Mouse (Mus musculus): ENCODE measurements around the gene Sstr2. TPM values are rescaled to one million over a fixed set of nuclear protein-coding genes. Genes with fewer than 3 reads are reported as not detected.

Sstr2 gene
- polyA plus RNA-seq, 1 experiment: 3.3 TPM

GRCm38 (mm10) chr11:113595144-113595543 lies 24.0 kb upstream of the Sstr2 start:
- DNase-seq: no peak
- H3K27me3 ChIP-seq (ENCODE audit: control insufficient read depth, insufficient read depth, low read length): no peaks in the 10 kb centered on the region
- H3K4me1 ChIP-seq (ENCODE audit: control insufficient read depth, insufficient read depth, low read length): no peaks in the 10 kb centered on the region; the same call in 1 of the 2 replicates
- H3K27ac ChIP-seq (ENCODE audit: insufficient read depth, low read length): no peak overlapping the region
- TF ChIP-seq POLR2A (IDR thresholded peaks at IDR 0.05; ENCODE audit: borderline replicate concordance, insufficient read depth, low read length): no peak
- no peak for TF ChIP-seq CTCF (IDR thresholded peaks at IDR 0.05; ENCODE audit: borderline replicate concordance, insufficient read depth, low read depth, low read length)
- no peak overlapping the region for H3K4me3 ChIP-seq (replicated peaks; ENCODE audit: insufficient read depth, low read depth, low read length)
- 87% methylated on average over 5 of the region's 5 CpGs for WGBS

GRCm38 (mm10) chr11:113597632-113598031 lies 21.5 kb upstream of the Sstr2 start:
- TF ChIP-seq CTCF (IDR thresholded peaks at IDR 0.05; ENCODE audit: borderline replicate concordance, insufficient read depth, low read depth, low read length): no peak
- no peak for TF ChIP-seq POLR2A (IDR thresholded peaks at IDR 0.05; ENCODE audit: borderline replicate concordance, insufficient read depth, low read length)
- WGBS: 87% methylated on average over 3 of the region's 3 CpGs
- Histone ChIP-seq H3K27me3 (ENCODE audit: control insufficient read depth, insufficient read depth, low read length) (no peaks in the 10 kb centered on the region), H3K27ac (ENCODE audit: insufficient read depth, low read length) (no peak overlapping the region), H3K4me3 (replicated peaks; ENCODE audit: insufficient read depth, low read depth, low read length) (no peak overlapping the region), H3K4me1 (ENCODE audit: control insufficient read depth, insufficient read depth, low read length) (peaks cover 9% of the 10 kb centered on the region)
- DNase-seq: no peak

- DNase-seq: peak; percentile 37 to 45
- Histone ChIP-seq H3K4me3 (replicated peaks; ENCODE audit: insufficient read depth, low read depth, low read length) (no peak overlapping the region), H3K27ac (ENCODE audit: insufficient read depth, low read length) (no peak overlapping the region), H3K4me1 (ENCODE audit: control insufficient read depth, insufficient read depth, low read length) (peaks cover 9% of the 10 kb centered on the region), H3K27me3 (ENCODE audit: control insufficient read depth, insufficient read depth, low read length) (no peaks in the 10 kb centered on the region)
- TF ChIP-seq POLR2A (IDR thresholded peaks at IDR 0.05; ENCODE audit: borderline replicate concordance, insufficient read depth, low read length) (no peak), CTCF (IDR thresholded peaks at IDR 0.05; ENCODE audit: borderline replicate concordance, insufficient read depth, low read depth, low read length) (no peak)
- WGBS: 36% methylated on average over 18 of the region's 18 CpGs
These were observed 18.5 kb upstream of the Sstr2 start for GRCm38 (mm10) chr11:113600526-113601245.

GRCm38 (mm10) chr11:113601616-113602343 lies 17.4 kb upstream of the Sstr2 start:
- H3K27me3 ChIP-seq (ENCODE audit: control insufficient read depth, insufficient read depth, low read length): no peaks in the 10 kb centered on the region
- 48% methylated on average over 12 of the region's 12 CpGs for WGBS
- no peak overlapping the region for H3K4me3 ChIP-seq (replicated peaks; ENCODE audit: insufficient read depth, low read depth, low read length)
- no peak overlapping the region for H3K27ac ChIP-seq (ENCODE audit: insufficient read depth, low read length)
- DNase-seq: no peak
- H3K4me1 ChIP-seq (ENCODE audit: control insufficient read depth, insufficient read depth, low read length): peaks cover 9% of the 10 kb centered on the region
- TF ChIP-seq CTCF (IDR thresholded peaks at IDR 0.05; ENCODE audit: borderline replicate concordance, insufficient read depth, low read depth, low read length) (no peak), POLR2A (IDR thresholded peaks at IDR 0.05; ENCODE audit: borderline replicate concordance, insufficient read depth, low read length) (no peak)

GRCm38 (mm10) chr11:113607556-113607955 lies 11.6 kb upstream of the Sstr2 start:
- Histone ChIP-seq H3K4me1 (ENCODE audit: control insufficient read depth, insufficient read depth, low read length) (no peaks in the 10 kb centered on the region), H3K27ac (ENCODE audit: insufficient read depth, low read length) (no peak overlapping the region), H3K27me3 (ENCODE audit: control insufficient read depth, insufficient read depth, low read length) (no peaks in the 10 kb centered on the region), H3K4me3 (replicated peaks; ENCODE audit: insufficient read depth, low read depth, low read length) (no peak overlapping the region)
- no peak for DNase-seq
- 98% methylated on average over 12 of the region's 12 CpGs for WGBS
- no peak for TF ChIP-seq POLR2A (IDR thresholded peaks at IDR 0.05; ENCODE audit: borderline replicate concordance, insufficient read depth, low read length)
- no peak for TF ChIP-seq CTCF (IDR thresholded peaks at IDR 0.05; ENCODE audit: borderline replicate concordance, insufficient read depth, low read depth, low read length)

- H3K27me3 ChIP-seq (ENCODE audit: control insufficient read depth, insufficient read depth, low read length): no peaks in the 10 kb centered on the region
- no peaks in the 10 kb centered on the region for H3K4me1 ChIP-seq (ENCODE audit: control insufficient read depth, insufficient read depth, low read length)
- no peak for DNase-seq
- 89% methylated on average over 5 of the region's 5 CpGs for WGBS
- H3K27ac ChIP-seq (ENCODE audit: insufficient read depth, low read length): no peak overlapping the region
- TF ChIP-seq POLR2A (IDR thresholded peaks at IDR 0.05; ENCODE audit: borderline replicate concordance, insufficient read depth, low read length) (no peak), CTCF (IDR thresholded peaks at IDR 0.05; ENCODE audit: borderline replicate concordance, insufficient read depth, low read depth, low read length) (no peak)
- no peak overlapping the region for H3K4me3 ChIP-seq (replicated peaks; ENCODE audit: insufficient read depth, low read depth, low read length)
These were observed 9.6 kb upstream of the Sstr2 start for GRCm38 (mm10) chr11:113609581-113609980.

GRCm38 (mm10) chr11:113610266-113610665 lies 8.9 kb upstream of the Sstr2 start:
- 36% methylated on average over 5 of the region's 5 CpGs for WGBS
- H3K27me3 ChIP-seq (ENCODE audit: control insufficient read depth, insufficient read depth, low read length): no peaks in the 10 kb centered on the region
- no peak overlapping the region for H3K27ac ChIP-seq (ENCODE audit: insufficient read depth, low read length)
- H3K4me3 ChIP-seq (replicated peaks; ENCODE audit: insufficient read depth, low read depth, low read length): no peak overlapping the region
- no peak for TF ChIP-seq CTCF (IDR thresholded peaks at IDR 0.05; ENCODE audit: borderline replicate concordance, insufficient read depth, low read depth, low read length)
- no peak for TF ChIP-seq POLR2A (IDR thresholded peaks at IDR 0.05; ENCODE audit: borderline replicate concordance, insufficient read depth, low read length)
- no peaks in the 10 kb centered on the region for H3K4me1 ChIP-seq (ENCODE audit: control insufficient read depth, insufficient read depth, low read length)
- no peak for DNase-seq
